Mouse (Mus musculus) liver, postnatal 0 days (tissue): ENCODE data around the gene Tspo. TPM values are rescaled to one million over a fixed set of nuclear protein-coding genes. Genes with fewer than 3 reads are reported as not detected.
A peak's percentile ranks its signal among the peaks of the same experiment; 100 is the strongest.

ENCODE experiments used
- ATAC-seq: fragments of 200-750 bp; cut with Nextera tagmentation; 2 replicates; pipeline ENCODE4 v1.8.0; 2017; ENCODE audit warnings: mild to moderate bottlenecking, moderate library complexity
- DNase-seq: peaks from one replicate; pipeline ENCODE4 v3.0.0-alpha.2; 2016
- H3K27ac ChIP-seq: fragments of 300-500 bp; sonication (generic); 2 replicates; pipeline ENCODE4 v1.5.1; 2014; ENCODE audit warnings: antibody characterized with exemption, moderate library complexity, mild to moderate bottlenecking, low read depth
- H3K27me3 ChIP-seq: fragments of 300-500 bp; sonication (generic); 2 replicates; pipeline ENCODE4 v1.6.1; 2014; ENCODE audit warnings: low read length, control low read depth, mixed read lengths; ENCODE audit not compliant: insufficient read depth
- H3K36me3 ChIP-seq: fragments of 300-500 bp; sonication (generic); replicated peaks from 2 replicates; pipeline ENCODE4 v1.6.1; 2014; ENCODE audit warnings: mild to moderate bottlenecking, control low read depth, low read length, moderate library complexity, mixed read lengths; ENCODE audit not compliant: insufficient read depth
- H3K4me1 ChIP-seq: fragments of 300-500 bp; sonication (generic); 2 replicates; pipeline ENCODE4 v1.6.1; 2014; ENCODE audit warnings: antibody characterized with exemption, mild to moderate bottlenecking, control low read depth; ENCODE audit not compliant: insufficient read depth
- H3K4me2 ChIP-seq: fragments of 300-500 bp; sonication (generic); 2 replicates; pipeline ENCODE4 v1.6.1; 2014; ENCODE audit warnings: low read depth, mild to moderate bottlenecking, low read length, moderate library complexity, mixed read lengths
- H3K4me3 ChIP-seq: fragments of 300-500 bp; sonication (generic); 2 replicates; pipeline ENCODE4 v1.5.1; 2014; ENCODE audit warnings: low read depth, low read length
- H3K9ac ChIP-seq: fragments of 300-500 bp; sonication (generic); replicated peaks from 2 replicates; pipeline ENCODE4 v1.6.1; 2014; ENCODE audit warnings: mild to moderate bottlenecking, moderate library complexity
- H3K9me3 ChIP-seq: fragments of 300-500 bp; sonication (generic); 2 replicates; pipeline ENCODE4 v1.6.1; 2016; ENCODE audit warnings: mild to moderate bottlenecking, control low read depth, low read length, mixed read lengths
- CTCF ChIP-seq: sonication (generic); IDR thresholded peaks from 2 replicates; pipeline ENCODE4 v1.5.1; 2016; ENCODE audit warnings: antibody characterized with exemption, low read depth
- EP300 ChIP-seq: IDR thresholded peaks from 2 replicates; pipeline ENCODE4 v1.6.1; 2016; ENCODE audit warnings: antibody characterized with exemption, low read depth, mild to moderate bottlenecking
- whole genome bisulfite sequencing: fragments of 180-500 bp; shearing (Covaris S2); extraction: QIAGEN DNeasy Blood & Tissue Kit; methylation state at CpG from one replicate; pipeline ENCODE4 v1.1.7; 2014; ENCODE audit not compliant: insufficient replicate concordance; 5-methylcytosine and 5-hydroxymethylcytosine counted together
- polyA plus RNA-seq: library from polyadenylated mRNA; unstranded; fragments of >200 nt; fragmentation: Nextera tagmentation; extraction: Ambion mirVana; gene quantifications from 2 replicates; pipeline ENCODE4 v1.2.1, GENCODE M21; 2015

Gene Tspo
- polyA plus RNA-seq, 1 experiment from 2014 or later, result 183 TPM

- WGBS, result 86% methylated on average over 6 of the region's 6 CpGs
Observed at GRCm38 (mm10) chr15:83584741-83585220, 21.4 kb downstream of the Tspo start.

GRCm38 (mm10) chr15:83590841-83591240 is 27.4 kb downstream of the Tspo start:
- H3K9me3 ChIP-seq, result peaks cover 5% of the 10 kb centered on the region; the same call in 1 of the 2 replicates
- H3K27me3 ChIP-seq, result no peaks in the 10 kb centered on the region
- 87% methylated on average over 4 of the region's 4 CpGs for WGBS
- peaks cover 22% of the 10 kb centered on the region for H3K36me3 ChIP-seq
- H3K27ac ChIP-seq, result no peak overlapping the region; the same call in 1 of the 2 replicates
- H3K4me1 ChIP-seq, result peaks cover 22% of the 10 kb centered on the region
- H3K4me2 ChIP-seq, result 0 out of 2 replicates have a peak overlapping the region, but pooled peaks have one; percentile 77
- no peak overlapping the region for H3K4me3 ChIP-seq
- DNase-seq (no peak), ATAC-seq (no peak)
- no peak for TF ChIP-seq CTCF
- no peak for TF ChIP-seq EP300
- no peak overlapping the region for H3K9ac ChIP-seq

More at GRCm38 (mm10) chr15:83584741-83585220, 21.4 kb downstream of the Tspo start:
- H3K27ac ChIP-seq, result no peak overlapping the region
- H3K36me3 ChIP-seq, result peaks cover 68% of the 10 kb centered on the region
- no peak overlapping the region for H3K4me3 ChIP-seq
- H3K4me2 ChIP-seq, result no peak overlapping the region
- H3K27me3 ChIP-seq, result no peaks in the 10 kb centered on the region
- H3K9ac ChIP-seq, result no peak overlapping the region
- no peak for TF ChIP-seq EP300
- no peak for TF ChIP-seq CTCF
- ATAC-seq, result no peak
- H3K9me3 ChIP-seq, result peaks cover 6% of the 10 kb centered on the region; the same call in 1 of the 2 replicates
- H3K4me1 ChIP-seq, result 0 out of 2 replicates have a peak, but pooled peaks cover 2% of the 10 kb centered on the region
- no peak for DNase-seq

GRCm38 (mm10) chr15:83591758-83592157 is 28.4 kb downstream of the Tspo start:
- no peaks in the 10 kb centered on the region for H3K27me3 ChIP-seq
- peak overlapping the region; percentile 78 for H3K9ac ChIP-seq
- ATAC-seq, result no peak
- TF ChIP-seq EP300 (no peak), CTCF (no peak)
- no peaks in the 10 kb centered on the region for H3K9me3 ChIP-seq
- peaks cover 22% of the 10 kb centered on the region for H3K4me1 ChIP-seq
- 68% methylated on average over 6 of the region's 6 CpGs for WGBS
- peak overlapping the region; percentile 77 for H3K4me2 ChIP-seq
- H3K4me3 ChIP-seq, result peak overlapping the region; percentile 65
- H3K27ac ChIP-seq, result peak overlapping the region; percentile 99
- no peak for DNase-seq
- peaks cover 13% of the 10 kb centered on the region for H3K36me3 ChIP-seq

- TF ChIP-seq CTCF (no peak), EP300 (peak; percentile 61)
- peak overlapping the region; percentile 65 for H3K4me3 ChIP-seq
- 40% methylated on average over 8 of the region's 8 CpGs for WGBS
- DNase-seq (peak; percentile 50), ATAC-seq (peak; percentile 66)
- peak overlapping the region; percentile 77 for H3K4me2 ChIP-seq
- peaks cover 22% of the 10 kb centered on the region for H3K4me1 ChIP-seq
- peak overlapping the region; percentile 99 for H3K27ac ChIP-seq
- H3K36me3 ChIP-seq, result peaks cover 7% of the 10 kb centered on the region; the same call in 1 of the 2 replicates
- peak overlapping the region; percentile 78 for H3K9ac ChIP-seq
- no peaks in the 10 kb centered on the region for H3K27me3 ChIP-seq
- no peaks in the 10 kb centered on the region for H3K9me3 ChIP-seq
Observed at GRCm38 (mm10) chr15:83592260-83593188, 29.1 kb downstream of the Tspo start.

- Histone ChIP-seq H3K27me3 (no peaks in the 10 kb centered on the region), H3K9me3 (no peaks in the 10 kb centered on the region), H3K4me3 (peak overlapping the region; percentile 65), H3K9ac (peak overlapping the region; percentile 78), H3K4me2 (peak overlapping the region; percentile 77), H3K36me3 (peaks cover 5% of the 10 kb centered on the region; the same call in 1 of the 2 replicates), H3K27ac (peak overlapping the region; percentile 99), H3K4me1 (peaks cover 22% of the 10 kb centered on the region)
- TF ChIP-seq EP300, result no peak
- no peak for TF ChIP-seq CTCF
- DNase-seq (no peak), ATAC-seq (0 out of 2 replicates have a peak, but pooled peaks have one; percentile 22)
Observed at GRCm38 (mm10) chr15:83593189-83593585, 29.8 kb downstream of the Tspo start.

- Histone ChIP-seq H3K9me3 (no peaks in the 10 kb centered on the region), H3K4me3 (peak overlapping the region; percentile 65), H3K27ac (peak overlapping the region; percentile 99), H3K4me2 (peak overlapping the region; percentile 77), H3K27me3 (no peaks in the 10 kb centered on the region), H3K36me3 (no peaks in the 10 kb centered on the region), H3K4me1 (peaks cover 22% of the 10 kb centered on the region), H3K9ac (peak overlapping the region; percentile 78)
- ATAC-seq (peak; percentile 59), DNase-seq (peak; percentile 58)
- TF ChIP-seq EP300 (no peak), CTCF (no peak)
- 17% methylated on average over 19 of the region's 19 CpGs for WGBS
Observed at GRCm38 (mm10) chr15:83593702-83594512, 30.5 kb downstream of the Tspo start.
